Mouse (Mus musculus) neural tube, embryonic 10.5 days (tissue): ENCODE measurements around the gene Cyp2u1.
"Not testable (repeated sequence)": the region's sequence is repeated elsewhere in the genome, so short reads cannot be mapped to it uniquely, and the experiment has no call there.

Experiments used
- DNase-seq: peaks from one replicate; pipeline ENCODE4 v3.0.0-alpha.2; 2017; ENCODE audit warnings: low spot score; ENCODE audit errors: extremely low spot score

The Cyp2u1 gene

DNA sequence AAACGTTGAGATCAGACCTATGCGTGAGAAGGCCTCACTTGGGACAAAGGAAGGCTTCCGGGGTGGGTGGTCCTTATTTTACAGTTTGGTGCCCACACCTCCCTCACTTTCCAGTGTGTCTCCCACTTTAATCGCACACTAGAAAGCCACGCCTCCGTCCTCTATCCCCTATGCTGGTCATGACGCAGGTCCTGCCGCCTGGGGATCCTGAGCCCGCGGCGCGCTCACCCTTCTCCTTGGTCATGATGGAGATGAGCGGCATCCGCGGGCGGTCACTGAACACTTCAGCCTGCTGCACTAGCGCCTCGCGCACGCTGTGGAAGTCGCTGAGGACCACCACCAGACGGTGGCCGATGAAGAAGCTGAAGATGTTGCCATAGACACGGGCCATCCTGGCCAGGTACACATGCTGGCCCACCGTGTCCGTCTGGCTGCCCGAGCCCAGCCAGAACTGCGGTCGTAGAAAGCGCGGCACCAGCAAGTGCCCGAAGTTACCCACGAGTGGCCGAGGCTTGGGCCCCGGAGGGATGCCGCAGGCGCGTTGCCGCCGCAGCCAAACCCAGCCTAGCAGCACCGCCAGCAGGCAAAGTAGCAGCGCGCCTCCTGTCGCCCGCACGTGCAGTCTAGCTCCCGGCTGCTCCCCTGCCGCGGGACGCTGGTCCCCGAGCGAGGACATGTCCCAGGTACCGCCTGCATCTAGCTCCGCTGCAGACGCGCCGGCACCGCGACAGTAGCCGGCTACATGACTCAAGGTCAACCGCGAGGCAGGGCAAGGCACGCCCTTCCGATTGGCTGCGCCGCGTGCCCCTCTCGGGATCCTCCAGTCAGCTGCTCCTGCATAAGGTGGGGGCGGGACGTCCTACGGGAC is at the start of gene Cyp2u1:
Gene Cyp2u1 (minus strand): TSS at position 776 of the 868 bp plus-strand sequence.
- peak; percentile 88 for DNase-seq

DNA sequence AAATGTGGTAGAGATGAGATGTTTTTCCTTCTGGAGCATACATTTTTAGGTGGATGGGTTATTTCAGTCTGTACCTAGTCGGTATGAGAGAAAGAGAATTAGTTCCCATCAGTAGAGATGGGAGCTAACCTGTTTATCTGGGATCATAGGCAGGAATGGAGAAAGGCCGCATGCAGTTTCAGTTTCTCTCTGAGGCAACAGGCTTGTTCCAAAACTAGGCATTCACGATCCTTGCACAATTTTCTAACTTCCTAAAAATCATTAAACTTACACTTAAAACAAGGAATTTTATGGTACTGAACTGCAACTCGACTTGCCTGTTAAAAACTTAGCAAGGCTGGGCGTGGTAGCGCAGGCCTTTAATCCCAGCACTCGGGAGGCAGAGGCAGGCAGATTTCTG is 47.5 kb upstream of the Cyp2u1 start:
- no peak for DNase-seq

DNA sequence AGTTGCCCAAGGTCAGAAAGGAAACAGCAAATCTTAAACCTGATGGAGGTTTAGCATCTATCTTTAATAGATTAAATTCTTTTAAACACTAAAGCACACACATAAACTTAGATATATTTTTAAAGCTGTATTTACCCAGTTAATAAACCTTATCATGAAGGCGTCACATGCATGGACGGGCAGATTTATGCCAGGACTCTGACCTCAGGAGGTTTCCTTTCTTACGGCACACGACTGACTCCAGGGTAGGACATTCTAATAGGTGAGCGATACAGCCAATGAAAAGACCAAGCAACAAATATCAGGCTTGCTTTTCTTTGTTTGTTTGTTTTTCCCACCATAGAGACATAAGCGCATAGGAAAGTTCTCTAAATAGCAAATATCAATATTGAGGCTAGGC is 46.0 kb upstream of the Cyp2u1 start:
- DNase-seq = no peak

DNA sequence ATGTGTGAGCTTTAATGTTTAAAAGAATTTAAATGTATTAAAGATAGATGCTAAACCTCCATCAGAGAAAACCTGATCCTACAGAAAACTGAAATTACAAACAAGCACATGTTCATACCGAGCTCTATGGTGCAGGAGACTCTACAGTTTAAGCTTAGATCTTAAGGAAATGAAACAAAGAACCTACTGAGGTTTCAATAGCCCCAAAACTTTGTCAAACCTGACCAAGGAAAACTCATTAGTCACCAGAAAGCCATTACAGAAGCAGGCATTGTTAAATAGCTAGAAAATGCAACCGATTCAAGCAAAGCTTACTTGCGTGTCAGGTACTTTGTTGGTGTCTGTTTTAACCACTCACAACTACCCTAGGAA is 45.5 kb upstream of the Cyp2u1 start:
- DNase-seq = no peak

DNA sequence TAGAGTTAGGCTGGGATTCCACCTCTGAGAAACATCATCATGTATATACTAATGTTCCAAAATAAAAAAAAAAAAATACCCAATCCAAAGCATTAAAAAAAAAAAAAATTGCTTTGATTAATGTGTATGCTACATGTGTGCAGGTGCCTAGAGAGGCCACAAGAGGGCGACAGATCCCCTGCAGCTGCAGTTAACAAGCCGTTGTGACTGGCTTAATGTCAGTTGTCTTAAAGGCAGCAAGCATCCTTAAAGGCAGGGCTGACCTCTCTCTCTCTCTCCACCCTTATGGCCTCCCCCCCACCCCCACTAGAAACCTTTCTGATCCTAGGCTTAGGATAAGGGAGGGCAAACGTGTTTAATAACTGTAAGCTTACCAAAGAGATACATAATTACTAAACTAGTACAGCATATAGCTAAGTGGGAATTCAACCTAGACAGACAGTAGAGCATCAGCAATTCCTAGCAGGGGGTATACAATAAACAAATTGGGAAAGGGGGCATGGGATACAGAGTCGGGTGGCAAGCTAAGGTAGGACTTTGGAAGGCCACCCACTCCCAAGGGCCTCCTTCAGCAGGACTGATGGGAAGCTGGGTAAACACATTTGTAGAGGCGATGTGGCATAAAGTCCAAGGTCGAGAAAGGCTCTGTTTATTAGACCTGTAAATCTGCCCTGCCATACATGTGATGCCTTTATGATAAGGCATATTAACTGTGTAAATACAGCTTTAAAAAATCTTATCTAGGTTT is 45.0 kb upstream of the Cyp2u1 start:
- peak; percentile 20 for DNase-seq

DNA sequence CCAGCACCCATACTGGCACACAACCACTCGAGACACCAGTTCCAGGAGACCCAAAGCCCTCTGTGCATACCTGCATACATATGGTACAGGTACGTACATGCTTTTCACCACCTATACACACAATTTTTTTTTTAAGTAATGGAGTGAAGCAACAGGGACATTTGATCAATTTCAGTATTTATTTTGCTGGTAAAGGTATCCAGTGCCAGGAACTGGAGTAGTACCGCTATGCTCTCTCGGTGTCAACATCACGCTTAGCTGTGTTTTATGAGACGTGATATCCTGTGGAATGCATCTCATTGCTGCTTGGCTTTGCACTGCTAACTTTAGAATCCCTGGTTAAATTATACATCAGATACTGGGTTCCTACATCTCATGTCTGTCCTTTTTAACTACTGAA is 42.9 kb upstream of the Cyp2u1 start:
- DNase-seq = no peak

DNA sequence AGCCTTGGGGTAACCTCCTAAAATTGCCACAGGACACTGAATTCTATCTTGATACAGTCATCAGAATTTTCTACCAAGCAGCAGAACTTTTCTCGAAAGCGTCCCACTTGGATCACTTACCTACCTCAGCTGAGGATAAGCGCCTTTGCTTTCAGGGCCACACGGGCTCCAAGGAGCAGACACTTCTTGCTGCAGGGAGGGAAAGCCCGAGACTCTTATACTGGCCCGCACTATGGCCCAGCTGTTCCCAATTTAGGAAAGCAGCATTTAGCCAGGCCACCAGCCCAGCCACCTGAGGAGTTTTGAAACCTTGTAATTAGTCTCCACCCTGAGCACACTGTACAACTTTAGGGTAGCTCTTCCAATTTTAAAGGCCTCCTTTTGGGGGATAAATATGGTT is 40.3 kb upstream of the Cyp2u1 start:
- DNase-seq = no peak

DNA sequence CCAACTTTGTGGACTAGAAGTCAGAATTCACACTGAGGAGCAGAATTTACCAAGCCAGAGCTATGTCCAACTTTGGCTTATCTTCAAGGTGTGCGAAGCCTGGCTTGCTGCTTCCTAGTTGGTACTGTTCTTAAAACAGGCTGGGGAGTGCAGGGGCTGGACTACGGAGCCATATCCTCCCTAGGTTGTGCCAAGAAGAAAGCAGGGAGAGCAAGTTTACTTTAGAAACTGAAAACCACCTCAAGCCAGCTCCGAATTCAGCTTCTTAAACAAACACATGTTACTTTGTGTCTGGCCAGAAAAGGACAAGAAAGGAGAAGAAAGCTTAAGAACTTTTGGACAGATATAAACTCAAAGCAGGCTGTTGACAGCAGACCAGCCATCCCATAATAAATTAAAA is 37.9 kb upstream of the Cyp2u1 start:
- DNase-seq = no peak

DNA sequence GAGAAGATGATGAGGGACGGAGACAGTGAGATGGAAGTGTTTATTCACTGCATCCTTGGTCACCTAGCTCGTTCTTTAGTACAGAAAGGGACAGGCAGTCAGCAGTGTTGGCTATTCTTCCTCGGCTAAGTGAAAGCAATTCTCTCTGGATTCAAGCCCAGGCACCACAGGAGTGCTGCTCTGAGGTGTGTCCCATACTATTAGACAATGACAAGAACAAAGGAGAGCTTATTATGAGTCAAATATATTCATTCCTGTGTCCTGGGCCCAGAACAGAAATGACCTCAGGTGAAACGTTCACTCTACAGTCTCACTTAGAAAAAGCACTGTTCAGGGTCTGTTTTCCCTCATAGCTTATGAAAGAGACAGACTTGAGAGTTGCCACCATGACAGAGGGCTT is 36.3 kb upstream of the Cyp2u1 start:
- no peak for DNase-seq

DNA sequence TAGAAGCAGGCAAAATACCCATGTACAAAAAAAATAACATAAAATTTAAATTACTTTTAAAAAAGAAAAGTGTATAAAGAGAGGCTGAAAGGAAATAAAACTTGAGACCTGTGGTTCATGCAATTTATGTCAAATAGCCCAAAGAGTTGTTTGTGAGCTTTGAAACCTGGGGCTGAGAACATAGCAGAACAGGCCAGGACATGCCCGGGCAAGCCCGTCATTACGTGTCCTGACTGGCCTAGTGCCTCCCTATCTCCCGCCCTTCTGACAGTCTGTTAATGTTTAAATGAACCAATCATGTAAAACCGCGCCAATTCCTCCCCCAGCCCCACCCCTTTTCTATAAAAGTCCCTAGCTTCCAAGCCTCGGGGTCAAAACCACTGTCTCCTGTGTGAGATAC is 34.7 kb upstream of the Cyp2u1 start:
- DNase-seq = not testable (repeated sequence)

DNA sequence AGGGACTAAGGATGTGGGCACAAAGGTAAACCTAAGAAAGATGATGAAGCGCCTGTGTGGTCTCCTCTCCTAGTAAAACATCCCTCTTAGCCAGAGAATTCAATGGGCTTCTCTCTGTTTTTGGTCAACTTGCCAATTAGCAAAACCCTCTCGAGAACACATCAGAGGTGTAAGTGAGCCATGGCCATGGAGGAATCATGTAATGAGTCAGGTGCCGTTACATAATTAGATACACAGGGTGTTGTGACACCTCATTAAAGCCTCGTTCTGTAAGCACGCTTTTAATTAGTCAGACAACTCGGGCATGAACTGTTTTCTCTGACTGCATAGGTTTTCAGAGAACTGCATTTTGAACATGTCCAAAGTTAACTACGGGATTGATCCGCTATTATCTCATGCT is 33.6 kb upstream of the Cyp2u1 start:
- no peak for DNase-seq

DNA sequence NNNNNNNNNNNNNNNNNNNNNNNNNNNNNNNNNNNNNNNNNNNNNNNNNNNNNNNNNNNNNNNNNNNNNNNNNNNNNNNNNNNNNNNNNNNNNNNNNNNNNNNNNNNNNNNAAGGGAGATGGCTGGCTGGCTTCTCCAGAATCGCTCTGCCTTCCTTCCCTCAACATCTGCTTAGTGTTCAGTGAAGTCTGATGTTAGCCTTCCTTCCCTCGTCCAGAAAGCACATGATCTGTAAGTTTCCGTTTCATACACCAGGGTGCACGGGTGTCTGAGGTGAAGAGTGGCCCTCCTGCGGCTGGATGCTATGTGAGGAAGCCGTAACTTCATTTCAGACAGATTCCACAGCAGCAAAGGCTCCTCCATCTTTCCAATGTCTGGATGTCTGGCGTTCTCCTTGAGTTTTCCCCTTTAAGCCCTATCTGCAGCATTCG is 32.1 kb upstream of the Cyp2u1 start:
- no peak for DNase-seq

DNA sequence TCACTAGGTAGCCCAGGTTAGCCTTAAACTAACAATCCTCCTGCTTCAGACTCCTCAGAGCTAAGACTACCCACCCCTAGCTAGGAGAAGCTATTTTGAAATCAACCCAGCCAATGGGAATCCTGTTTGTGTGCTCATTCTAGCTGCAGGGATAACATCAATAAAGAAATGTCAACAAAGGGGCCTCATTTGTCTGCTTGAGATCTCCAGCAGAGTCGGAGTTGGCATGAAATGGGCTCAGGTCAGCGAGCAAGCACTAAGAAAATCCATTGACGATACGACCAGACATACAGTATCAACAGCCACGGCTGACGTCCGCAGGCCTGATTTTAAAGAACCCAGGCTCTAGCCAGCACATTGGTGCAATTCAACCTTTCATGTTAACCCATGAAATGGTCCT is 24.2 kb upstream of the Cyp2u1 start:
- DNase-seq = no peak

DNA sequence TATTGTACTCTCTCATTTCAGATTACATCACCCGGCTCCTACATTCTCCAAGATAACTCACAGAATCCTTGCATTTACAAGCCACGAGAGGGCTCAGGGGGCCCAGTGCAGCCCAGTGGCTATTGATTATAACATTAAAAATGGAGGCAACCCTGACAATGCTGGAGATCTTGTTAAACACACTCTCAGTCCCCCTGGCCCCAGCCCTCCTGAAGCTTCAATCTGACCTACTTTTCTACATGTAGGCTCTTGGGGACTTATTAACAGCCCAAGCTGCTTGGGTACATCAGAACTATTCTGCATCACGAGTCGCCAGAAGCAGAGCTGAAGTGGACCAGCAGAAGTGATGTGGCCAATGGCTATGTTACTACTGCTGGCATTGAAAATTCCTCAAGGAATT is 23.6 kb upstream of the Cyp2u1 start:
- DNase-seq = no peak

DNA sequence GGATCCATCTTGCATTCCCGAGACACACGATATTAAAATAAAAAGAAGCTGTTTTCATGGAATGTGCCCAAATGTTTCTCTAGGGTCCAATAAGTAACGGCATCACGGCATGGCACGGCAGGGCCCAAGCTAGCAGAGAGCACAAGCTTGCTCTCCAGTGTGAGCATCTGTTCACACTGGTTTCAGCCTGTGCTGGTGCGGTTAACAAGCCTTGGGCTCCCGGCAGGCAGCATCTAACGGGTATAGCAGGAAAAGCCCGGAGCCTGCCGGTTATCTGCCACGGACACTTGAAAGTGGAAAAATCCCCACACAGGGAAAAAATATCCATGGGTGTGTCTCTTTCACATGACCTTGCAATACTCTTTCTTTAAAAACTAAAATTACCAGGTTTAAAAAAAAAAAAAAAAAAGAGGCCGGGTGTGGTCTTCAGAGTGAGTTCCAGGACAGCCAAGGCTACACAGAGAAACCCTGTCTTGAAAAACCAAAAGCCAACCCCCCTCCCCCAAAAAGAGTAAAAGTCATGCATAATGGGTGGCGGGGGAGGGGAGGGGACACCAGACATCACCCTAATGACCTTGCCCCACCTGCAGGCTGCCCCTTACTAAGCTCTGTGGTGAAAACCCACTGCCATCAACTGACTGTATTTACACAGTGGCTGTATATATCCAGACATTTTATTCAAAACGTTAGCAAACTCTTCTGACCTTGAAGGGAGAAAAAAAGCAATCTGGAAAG is 19.2 kb upstream of the Cyp2u1 start:
- DNase-seq = no peak

DNA sequence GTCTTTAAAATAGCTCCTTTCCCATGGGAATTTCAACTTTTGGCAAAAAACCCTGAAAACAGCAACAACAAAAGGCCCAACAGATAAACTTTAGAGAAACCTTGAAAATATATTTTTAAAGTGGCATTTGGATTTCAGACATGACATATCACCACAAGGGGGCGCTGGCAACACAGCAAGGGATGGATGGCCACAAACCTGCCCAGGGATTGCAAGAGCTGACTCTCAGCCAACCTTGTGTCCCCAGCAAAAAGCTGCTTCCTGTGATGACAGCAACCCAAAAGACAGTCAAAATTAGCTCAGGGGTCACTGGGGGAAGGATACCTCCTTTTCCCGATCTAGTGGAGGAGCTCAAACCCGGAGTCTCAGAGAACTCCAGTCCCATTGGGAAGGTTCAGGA is 17.2 kb upstream of the Cyp2u1 start:
- DNase-seq = peak; percentile 79

DNA sequence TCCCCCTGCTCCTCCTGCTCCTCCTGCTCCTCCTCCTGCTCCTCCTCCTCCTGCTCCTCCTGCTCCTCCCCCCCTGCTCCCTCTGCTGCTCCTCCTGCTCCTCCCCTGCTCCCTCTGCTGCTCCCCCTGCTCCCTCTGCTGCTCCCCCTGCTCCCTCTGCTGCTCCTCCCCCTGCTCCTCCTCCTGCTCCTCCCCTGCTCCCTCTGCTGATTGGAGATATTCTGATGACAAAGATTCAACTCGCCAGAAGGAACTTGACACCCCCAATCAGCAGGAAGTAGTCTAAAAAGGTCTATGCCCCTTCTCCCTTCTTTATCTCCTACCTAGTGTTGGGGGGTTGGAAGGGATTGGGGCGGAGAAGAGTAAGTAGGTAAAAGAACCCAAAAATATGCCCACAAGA is 15.2 kb upstream of the Cyp2u1 start:
- DNase-seq = no peak

DNA sequence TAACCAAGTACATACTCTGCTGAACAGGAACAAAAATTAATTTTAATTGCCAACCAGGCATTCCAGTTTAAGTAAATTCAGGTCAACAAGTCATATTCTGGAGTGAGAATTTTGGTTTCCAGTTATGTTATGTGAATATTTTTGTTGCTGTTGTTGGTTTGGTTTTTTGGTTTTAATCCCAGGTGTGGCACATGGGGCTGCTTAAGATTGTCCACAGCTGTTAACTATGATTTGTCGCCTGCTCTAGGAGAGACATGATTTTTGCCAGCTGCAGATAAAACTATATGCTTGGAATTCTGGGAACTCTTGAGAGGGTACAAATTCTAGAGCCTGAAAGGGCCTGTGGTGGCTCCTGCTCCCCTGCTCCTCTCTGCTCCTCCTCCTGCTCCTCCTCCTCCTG is 14.1 kb upstream of the Cyp2u1 start:
- DNase-seq = no peak

DNA sequence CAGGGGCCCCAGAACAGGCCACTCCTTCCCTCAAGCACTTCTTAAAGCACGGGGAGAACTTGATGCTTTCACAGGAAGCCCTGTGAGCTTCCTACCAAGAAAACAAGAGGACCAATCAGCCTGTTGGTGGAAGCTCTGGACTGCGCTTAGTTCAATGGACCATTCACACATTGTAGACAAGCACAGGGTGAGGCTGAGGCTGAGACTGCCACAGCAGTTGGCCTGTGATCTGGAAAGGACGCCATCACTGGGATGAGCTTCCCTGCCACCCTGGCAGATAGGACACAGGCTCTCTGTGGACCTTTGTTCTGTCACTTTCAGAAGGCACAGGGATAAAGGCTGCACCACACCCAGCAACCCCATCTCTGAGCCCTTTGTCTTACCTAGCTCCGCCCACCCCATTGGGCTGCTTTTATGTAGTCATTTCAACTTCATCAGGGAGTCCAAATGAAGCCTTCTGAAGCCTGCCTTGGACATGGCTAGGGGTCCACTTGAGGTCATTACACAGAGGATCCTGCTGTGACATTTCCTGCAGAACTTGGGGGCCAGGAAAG is 13.0 kb upstream of the Cyp2u1 start:
- DNase-seq = no peak

DNA sequence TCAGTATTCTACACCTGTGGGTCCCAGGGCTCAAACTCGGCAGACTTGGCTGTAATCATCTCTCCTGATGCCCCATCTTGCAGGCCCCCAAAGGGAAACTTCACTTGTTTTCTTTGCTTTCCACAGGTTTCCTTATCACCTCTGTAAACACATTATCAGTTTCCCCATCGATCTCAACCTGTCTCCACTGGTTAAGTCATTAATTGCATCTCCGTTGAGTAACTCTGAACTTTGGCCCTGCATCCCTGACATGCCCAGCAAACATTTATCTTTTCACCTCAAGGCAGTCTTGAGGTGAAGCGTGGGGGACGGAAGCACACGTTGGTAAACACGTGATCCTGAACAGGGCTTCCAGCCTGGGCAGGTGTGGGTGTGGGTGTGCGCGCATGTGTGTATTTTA is 9.3 kb upstream of the Cyp2u1 start:
- no peak for DNase-seq

DNA sequence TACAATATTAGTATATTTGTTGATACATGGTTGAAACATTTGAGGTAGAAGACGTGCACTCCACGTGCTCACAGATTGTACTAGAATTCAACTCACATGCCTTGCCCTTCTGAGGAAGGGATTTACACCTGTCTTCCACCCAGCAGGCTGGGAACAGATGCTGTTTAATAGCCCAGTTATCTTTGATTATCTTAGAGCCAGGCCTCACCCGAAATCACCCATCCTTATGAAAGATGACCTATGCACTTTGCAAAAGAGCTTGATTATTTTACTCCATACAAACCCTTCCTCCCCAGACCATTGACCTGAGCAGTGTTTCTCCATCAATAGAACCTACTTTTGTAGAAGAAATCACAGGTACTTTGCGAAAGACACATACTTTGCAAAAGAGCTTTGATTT is 7.5 kb upstream of the Cyp2u1 start:
- DNase-seq = no peak

DNA sequence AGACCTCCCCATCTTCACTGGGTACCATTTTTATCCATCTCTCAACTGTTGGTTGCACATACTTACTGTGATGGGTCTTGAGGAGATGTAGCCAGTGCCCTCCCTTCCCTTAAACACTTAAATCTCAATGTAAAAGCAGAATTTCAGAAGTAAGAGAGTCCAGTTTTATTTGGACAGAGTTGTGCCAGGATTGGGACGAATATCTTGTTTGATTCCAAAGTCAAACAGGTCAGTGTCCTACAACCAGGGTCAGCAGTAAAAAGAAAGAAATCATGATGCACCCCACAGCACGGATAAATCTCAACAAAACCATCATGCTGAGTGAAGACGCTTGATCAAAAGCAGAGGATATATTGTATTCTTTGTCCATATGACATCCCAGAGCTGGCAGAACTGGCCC is 4.8 kb upstream of the Cyp2u1 start:
- no peak for DNase-seq
